Mouse (Mus musculus) Patski (cell line): ENCODE measurements around the gene Dpp6. TPM values are rescaled to one million over a fixed set of nuclear protein-coding genes. Genes with fewer than 3 reads are reported as not detected.

ENCODE experiments used
- ATAC-seq: fragments of 100-300 bp; one replicate; pipeline ENCODE4 v1.8.0; 2021
- CTCF ChIA-PET: fragments of 350-600 bp; sonication (Branson Sonifier 250); formaldehyde crosslinking; loops from one replicate; lab custom pipeline; 2022; ENCODE audit warnings: inconsistent platforms; lab: Charles Lee
- POLR2A ChIA-PET: fragments of 350-600 bp; sonication (Branson Sonifier 250); formaldehyde crosslinking; loops from one replicate; lab custom pipeline; 2022; ENCODE audit warnings: antibody characterized with exemption, inconsistent platforms; lab: Charles Lee
- DNase-seq: peaks from one replicate; pipeline ENCODE4 v3.0.0-alpha.2; 2011; ENCODE audit warnings: low read depth, low spot score
- H3K27me3 ChIP-seq: fragments of 371-371 bp; one replicate; pipeline ENCODE4 v1.5.1; 2021
- CTCF ChIP-seq: fragments of 100-300 bp; IDR thresholded peaks from one replicate; pipeline ENCODE4 v1.5.1; 2021
- in situ Hi-C: fragments of 300-500 bp; cut with MboI; formaldehyde crosslinking; loops from 3 replicates; pipeline ENCODE4 v1.11.1; 2018; ENCODE audit warnings: low pct_unique_long_range_greater_than_20kb, mixed read lengths
- polyA plus RNA-seq: library from polyadenylated mRNA; unstranded; gene quantifications from one replicate; pipeline ENCODE4 v1.2.3, GENCODE M21; 2021

Gene Dpp6
- polyA plus RNA-seq, 1 experiment from 2014 or later = 0.56 TPM

DNA sequence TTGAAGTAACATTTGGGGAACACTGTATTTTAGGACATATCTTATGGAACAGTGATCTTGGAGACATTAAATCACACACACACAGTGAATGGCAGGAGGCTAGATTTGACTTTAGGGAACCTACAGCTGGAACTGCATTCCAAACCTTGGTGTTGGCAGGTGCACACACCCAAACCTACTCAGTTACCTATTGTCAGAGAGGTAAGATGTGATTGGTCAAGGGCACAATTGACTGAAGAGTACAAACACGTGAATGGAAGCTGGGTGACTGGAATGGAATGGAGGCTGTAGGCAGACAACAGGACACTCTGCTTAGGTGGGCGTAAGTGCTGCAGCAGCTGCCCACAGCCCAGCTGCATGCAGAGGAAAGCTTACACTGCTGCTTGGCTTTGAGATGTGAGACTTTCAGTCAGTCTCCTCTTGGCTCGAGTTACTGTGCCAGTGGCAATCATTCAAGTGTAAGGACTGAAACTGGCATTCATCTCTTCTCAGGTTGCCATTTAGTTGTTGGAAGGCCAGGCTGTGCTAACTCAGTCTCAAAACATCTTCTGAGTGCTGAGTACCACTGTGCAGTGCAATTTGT lies 507.4 kb downstream of the Dpp6 start:
- in situ Hi-C loops = no loop called here
- H3K27me3 ChIP-seq = no peaks in the 10 kb centered on the region
- ChIA-PET CTCF (no interaction called here), POLR2A (no interaction called here)
- no peak for DNase-seq
- ATAC-seq = no peak
- no peak for TF ChIP-seq CTCF

DNA sequence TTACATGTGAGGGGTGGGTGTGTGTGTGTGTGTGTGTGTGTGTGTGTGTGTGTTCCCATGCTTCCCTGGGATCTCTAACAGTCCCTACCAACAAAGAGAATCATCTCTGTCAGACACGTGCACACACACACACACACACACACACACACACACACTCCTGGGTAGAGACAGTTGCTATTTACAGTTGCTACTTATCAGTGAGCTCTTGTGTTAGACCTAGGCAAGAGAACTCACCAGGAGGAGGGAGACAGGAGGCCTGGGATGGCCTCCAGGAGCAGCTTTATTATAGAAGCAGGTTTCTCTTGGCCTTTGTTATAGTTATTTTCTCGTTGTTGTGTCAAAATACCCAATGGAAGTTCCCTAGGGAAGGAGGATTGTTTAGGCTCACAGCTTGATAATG lies 519.7 kb downstream of the Dpp6 start:
- no peak for DNase-seq
- H3K27me3 ChIP-seq = no peaks in the 10 kb centered on the region
- ATAC-seq = no peak
- POLR2A ChIA-PET = no interaction called here
- CTCF ChIA-PET = interaction anchor here (0.6 kb wide), 1 partner anchor 18 kb away, joined by 3 read pairs; no protein-coding TSS in a partner anchor
- in situ Hi-C loops = no loop called here
- no peak for TF ChIP-seq CTCF

DNA sequence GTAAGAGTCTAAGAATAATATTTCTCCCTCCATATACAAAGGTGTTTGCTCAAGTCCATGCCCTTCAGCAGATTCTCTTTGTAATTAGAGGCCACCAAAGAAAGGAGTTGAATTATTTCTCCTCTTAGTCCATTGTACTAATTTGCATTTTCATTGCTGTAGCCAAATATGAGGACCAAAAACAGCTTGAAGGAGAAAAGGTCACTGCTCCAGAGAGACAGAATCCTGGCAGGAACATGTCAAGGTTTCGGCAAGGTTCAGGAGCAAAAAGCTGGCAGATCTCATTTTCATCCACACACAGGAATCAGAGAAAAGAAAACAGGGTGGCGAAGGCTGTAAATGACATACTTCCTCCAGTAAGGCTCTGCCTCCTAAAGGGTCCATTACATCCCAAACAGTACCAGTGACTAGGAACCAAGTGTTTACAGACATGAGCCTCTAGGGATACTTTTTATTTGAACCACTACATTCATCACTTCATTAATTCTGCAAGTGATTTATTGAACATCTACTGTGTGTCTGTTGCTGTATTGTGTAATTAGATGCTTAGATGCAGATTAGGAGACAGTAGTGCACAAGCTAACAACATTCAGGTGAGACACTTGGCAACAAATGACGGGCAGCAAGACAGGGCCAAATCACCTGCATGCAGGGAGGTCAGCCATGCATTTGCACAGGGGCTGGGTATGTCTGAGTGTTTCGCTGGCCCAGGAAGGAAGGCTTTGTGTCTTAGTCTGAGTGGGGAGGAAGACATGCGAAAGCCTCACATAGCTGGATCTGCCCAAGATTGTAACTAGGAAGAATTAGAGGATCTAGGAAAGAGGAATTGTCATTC lies 522.4 kb downstream of the Dpp6 start:
- in situ Hi-C loops = no loop called here
- ATAC-seq (no peak), DNase-seq (no peak)
- CTCF ChIA-PET = no interaction called here
- H3K27me3 ChIP-seq = no peaks in the 10 kb centered on the region
- no peak for TF ChIP-seq CTCF
- POLR2A ChIA-PET = no interaction called here

DNA sequence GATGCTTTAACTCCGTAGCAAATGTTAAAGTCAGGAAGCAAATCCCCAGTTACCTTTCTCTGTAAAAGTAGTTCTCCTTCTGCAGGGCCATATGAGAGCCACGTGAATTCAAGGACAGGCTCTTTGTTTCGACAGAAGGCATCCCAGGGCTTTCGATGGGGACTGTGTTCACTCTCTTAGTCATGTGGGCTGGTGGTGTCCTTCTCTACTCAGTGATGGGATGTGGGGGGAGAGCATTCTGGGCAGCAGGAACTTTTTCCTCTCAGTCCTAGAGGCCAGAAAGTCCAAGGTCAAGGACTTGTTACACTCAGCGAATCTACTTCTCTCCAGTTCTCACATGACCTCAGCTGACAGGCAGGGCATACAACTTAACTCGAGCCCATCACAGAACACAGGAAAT lies 525.3 kb downstream of the Dpp6 start:
- in situ Hi-C loops = no loop called here
- ChIA-PET CTCF (no interaction called here), POLR2A (no interaction called here)
- no peaks in the 10 kb centered on the region for H3K27me3 ChIP-seq
- ATAC-seq (no peak), DNase-seq (no peak)
- TF ChIP-seq CTCF = no peak

DNA sequence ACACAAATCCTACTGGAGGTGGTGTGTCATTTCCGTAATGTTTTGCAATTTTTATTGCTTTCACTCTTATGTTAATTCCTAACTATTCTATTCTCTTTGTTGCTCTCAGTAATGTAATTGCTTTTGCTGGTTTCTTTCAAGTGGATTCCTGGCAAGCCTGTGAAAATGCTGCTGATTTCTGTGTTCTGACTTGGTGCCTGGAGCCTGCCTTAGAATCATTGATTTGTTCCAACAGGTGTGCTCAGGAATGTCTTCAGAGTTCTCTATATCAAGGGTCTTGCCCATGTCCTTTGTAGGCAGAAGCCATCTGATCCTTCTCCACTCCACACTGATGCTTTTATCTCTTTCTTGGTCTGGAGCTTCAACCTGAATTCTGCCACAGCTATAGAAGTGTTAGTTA lies 526.6 kb downstream of the Dpp6 start:
- in situ Hi-C loops = no loop called here
- no peak for TF ChIP-seq CTCF
- ATAC-seq (no peak), DNase-seq (no peak)
- ChIA-PET CTCF (no interaction called here), POLR2A (no interaction called here)
- no peaks in the 10 kb centered on the region for H3K27me3 ChIP-seq

DNA sequence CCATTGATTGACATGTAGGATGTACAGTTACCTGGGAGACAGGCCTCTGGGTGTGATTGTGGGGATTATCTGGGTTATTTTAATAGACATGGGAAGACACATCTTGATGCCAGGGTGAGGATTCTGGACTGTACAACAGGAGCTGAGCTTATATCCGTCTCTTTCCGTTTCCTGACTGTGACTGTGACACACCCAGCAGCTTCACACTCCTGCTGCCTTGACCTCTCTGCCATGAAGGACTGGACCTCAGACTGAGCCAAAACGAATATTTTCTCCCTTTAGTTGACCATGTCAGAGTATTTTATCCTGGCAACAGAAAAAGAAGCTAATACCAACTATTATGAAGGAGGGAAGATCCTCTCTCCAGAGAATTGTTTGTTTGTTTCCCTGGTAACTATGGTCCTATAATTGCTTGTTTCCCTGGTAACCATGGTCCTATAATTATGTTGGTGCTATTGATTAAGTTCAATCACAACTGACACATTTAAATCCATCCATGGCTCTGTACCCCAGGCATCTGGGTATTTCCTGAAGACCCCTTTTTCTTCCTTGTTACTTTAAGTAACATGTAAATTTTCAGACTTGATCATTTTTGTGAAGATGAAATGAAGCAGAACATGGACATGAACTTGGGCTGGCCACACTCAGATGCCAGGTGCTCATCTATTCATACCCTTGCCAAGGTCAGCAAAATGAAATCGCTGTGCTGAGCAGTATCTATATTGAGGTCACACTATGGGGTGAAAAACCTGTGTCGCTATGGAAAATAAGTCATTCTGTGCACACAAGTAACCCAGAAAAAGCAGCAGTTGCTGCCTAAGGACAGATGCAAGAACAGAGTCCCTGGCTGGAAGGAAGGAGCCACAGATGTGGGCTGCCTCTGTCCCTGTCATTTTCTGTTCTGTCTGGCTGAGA lies 531.4 kb downstream of the Dpp6 start:
- DNase-seq (no peak), ATAC-seq (no peak)
- ChIA-PET CTCF (no interaction called here), POLR2A (no interaction called here)
- TF ChIP-seq CTCF = no peak
- no peaks in the 10 kb centered on the region for H3K27me3 ChIP-seq
- in situ Hi-C loops = no loop called here

DNA sequence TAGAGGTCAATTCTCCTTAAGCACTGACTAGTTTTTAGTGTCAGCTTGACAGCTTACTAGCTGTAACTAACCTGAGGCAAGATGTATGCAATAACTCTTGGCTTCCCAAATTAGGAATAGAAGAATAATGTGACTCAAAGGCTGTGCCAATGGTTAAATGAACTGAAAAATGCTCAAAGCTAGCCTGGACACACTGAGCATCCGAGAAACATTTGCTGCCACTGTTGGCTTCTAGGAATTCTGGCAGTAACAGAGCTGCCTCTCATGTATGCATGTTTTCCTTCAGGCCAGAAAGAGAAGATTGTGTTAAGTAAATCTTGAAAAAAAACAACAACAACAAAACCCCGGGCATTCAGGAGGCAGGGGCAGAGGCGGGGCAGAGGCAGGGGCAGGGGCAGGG lies 540.6 kb downstream of the Dpp6 start:
- ChIA-PET CTCF (interaction anchor here (2.3 kb wide), 1 partner anchor 11 kb away, joined by 12 read pairs; no protein-coding TSS in a partner anchor), POLR2A (interaction anchor here (0.9 kb wide), 1 partner anchor 10 kb away, joined by 3 read pairs; no protein-coding TSS in a partner anchor)
- in situ Hi-C loops = no loop called here
- no peak for ATAC-seq
- no peak for TF ChIP-seq CTCF
- no peak for DNase-seq
- H3K27me3 ChIP-seq = no peaks in the 10 kb centered on the region

DNA sequence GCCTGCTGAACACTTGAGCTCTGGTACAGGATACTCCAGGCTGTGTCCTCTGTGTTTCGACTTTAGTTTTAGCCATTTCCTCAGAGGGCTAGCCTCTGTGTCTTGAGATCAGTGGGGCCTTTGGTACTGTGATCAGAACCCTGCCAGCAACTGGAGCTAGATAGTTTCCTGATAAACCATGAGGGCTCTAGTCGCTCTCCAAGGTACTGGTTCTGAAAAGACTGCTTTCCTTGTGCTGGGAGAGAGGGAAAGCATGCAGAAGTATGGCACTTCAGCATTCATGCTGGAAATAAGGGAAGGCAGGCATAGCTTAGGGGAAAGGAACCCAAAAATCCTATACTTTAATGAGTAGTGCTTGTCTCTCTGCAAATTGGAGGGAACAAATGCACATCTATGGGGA lies 548.9 kb downstream of the Dpp6 start:
- no peak for DNase-seq
- in situ Hi-C loops = no loop called here
- ChIA-PET CTCF (interaction anchor here (1.2 to 1.6 kb wide), 3 partner anchors 7 to 14 kb away, joined by 3 to 6 read pairs (median 5); no protein-coding TSS in a partner anchor), POLR2A (no interaction called here)
- no peaks in the 10 kb centered on the region for H3K27me3 ChIP-seq
- ATAC-seq = no peak
- no peak for TF ChIP-seq CTCF

DNA sequence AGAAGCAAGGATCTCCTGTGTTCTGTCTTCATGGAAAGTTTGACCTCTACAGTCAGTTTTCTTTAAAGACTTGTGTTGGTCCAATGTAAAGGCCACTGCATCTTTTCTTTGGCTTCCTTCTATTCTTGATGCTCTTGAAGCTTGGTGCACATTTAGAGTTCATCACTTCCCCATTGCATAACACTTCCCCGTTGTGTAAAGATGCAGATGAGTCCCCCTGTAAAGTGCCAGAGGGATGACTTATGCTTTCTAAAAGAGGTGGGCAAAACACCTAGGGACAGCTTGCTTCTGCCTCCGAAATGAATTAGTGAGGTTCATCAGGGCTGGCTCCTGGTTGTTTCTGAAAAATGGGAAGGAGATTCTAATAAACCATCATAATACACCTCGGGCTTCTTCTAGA lies 553.8 kb downstream of the Dpp6 start:
- in situ Hi-C loops = no loop called here
- ChIA-PET CTCF (no interaction called here), POLR2A (no interaction called here)
- ATAC-seq = no peak
- no peak for DNase-seq
- no peak for TF ChIP-seq CTCF
- no peaks in the 10 kb centered on the region for H3K27me3 ChIP-seq

DNA sequence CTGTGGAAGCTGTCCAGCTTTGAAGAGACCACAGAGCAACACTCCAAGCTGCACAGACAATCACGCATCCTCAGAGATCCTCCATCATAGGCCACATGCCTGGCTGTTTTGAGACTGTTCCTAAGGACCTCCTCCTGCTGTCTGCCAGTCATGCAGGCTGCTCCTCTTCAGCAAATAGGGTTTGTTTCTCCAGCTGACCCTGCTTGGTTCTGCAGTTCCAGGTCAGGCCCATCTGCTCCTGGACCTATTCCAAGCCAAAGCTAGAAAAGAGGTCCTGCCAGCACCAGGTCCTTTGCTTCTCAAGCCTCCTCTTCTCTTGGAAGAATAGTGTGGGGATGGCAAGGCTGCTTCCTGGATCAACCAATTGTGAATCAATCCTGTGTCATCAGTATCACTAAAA lies 556.9 kb downstream of the Dpp6 start:
- POLR2A ChIA-PET = no interaction called here
- TF ChIP-seq CTCF = no peak
- CTCF ChIA-PET = no interaction called here
- no peaks in the 10 kb centered on the region for H3K27me3 ChIP-seq
- in situ Hi-C loops = no loop called here
- DNase-seq (no peak), ATAC-seq (no peak)
